Mouse (Mus musculus): ENCODE data around the gene Gm45062.

- TF ChIP-seq POLR2A (IDR thresholded peaks at IDR 0.05; ENCODE audit: control insufficient read depth in 1 of 2, insufficient read depth in 1 of 2, low read depth in 1 of 2, low read length in 2 of 2, poor library complexity in 1 of 2) (no peak), CTCF (IDR thresholded peaks at IDR 0.05 in 2 of 3, conservative IDR thresholded peaks at IDR 0.05 in 1 of 3; ENCODE audit: control insufficient read depth in 1 of 3, insufficient read depth in 1 of 3, low read depth in 2 of 3, low read length in 3 of 3, poor library complexity in 1 of 3, severe bottlenecking in 1 of 3) (no peak), E2F4 (IDR thresholded peaks at IDR 0.05; ENCODE audit: borderline replicate concordance, low read depth, low read length) (no peak), ZC3H11A (IDR thresholded peaks at IDR 0.05; ENCODE audit: low read depth, low read length) (no peak), MAZ (IDR thresholded peaks at IDR 0.05; ENCODE audit: low read depth, low read length) (no peak), TCF12 (IDR thresholded peaks at IDR 0.05; ENCODE audit: low read depth, low read length) (no peak), TAL1 (IDR thresholded peaks at IDR 0.05; ENCODE audit: low read length) (no peak), RAD21 (IDR thresholded peaks at IDR 0.05; ENCODE audit: low read depth, low read length) (no peak), JUND (IDR thresholded peaks at IDR 0.05; ENCODE audit: low read depth, low read length) (no peak), ETS1 (IDR thresholded peaks at IDR 0.05; ENCODE audit: low read depth, low read length) (no peak)
These were observed 115.5 kb downstream of the Gm45062 start for GRCm38 (mm10) chr6:8374712-8375111.
